Mouse (Mus musculus): Measurements from ENCODE around the gene Golim4.
A peak's percentile ranks its signal among the peaks of the same experiment; 100 is the strongest.
"Not testable (repeated sequence)": the region's sequence is repeated elsewhere in the genome, so short reads cannot be mapped to it uniquely, and the experiment has no call there.

Golim4 gene

DNA sequence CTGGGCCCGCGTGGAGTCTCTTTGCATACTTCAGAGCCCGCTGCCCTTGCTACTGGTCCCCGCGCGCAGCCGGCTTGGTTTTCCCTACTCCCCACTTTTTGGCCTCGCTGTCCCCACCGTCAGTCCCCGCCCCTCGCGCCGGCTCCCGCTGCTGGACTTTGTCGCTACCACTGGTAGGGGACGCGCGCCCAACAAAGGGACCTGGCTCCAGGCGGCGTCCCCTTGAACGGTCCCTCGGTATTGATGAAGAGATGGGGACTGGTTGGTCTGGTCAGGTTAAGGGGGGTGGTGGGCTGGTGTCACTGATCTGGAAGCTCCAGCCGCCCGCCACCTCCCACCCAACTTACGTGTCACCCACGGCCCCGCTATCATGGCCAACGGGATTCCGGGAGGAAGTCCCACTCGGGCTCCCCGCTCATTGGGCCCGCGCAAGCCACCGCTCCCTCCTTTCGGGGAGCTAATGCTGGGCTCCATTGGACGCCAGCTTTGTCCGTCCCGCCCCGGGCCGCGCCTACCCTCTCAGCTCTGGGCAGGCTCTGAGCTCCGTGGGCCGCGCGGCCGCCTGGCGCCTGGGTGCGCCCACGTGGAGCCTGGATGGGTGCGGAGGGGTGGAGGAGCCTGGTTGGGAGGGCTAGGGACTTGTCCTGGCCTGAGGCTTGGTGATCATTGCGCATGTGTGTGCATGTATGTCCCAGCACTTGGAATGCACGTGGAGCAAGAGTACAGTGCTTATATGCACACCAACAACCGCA, at the start of gene Golim4:
Gene Golim4, minus strand, starts transcription at position 399 of the 752 bp plus-strand sequence.
- peak; percentile 86 to 91 for DNase-seq

DNA sequence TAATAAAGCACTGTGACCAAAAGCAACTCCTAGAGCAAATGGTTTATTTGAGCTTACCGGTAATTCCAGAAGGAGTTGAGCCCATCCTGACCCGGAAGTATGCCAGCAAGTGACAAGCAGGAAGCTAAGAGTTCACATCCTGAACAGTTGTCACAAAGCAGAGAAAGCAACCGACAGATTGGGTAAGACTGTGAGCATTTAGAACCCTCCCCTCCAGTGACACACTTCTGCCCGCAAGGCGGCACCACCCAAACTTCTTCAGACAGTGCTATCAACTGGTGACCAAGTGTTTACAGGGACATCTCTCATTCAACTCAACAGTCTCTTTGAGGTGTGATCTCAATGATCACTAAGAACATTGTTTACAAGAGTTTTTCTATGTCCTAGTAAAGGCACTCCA, 48.9 kb upstream of the Golim4 start:
- no peak for DNase-seq

DNA sequence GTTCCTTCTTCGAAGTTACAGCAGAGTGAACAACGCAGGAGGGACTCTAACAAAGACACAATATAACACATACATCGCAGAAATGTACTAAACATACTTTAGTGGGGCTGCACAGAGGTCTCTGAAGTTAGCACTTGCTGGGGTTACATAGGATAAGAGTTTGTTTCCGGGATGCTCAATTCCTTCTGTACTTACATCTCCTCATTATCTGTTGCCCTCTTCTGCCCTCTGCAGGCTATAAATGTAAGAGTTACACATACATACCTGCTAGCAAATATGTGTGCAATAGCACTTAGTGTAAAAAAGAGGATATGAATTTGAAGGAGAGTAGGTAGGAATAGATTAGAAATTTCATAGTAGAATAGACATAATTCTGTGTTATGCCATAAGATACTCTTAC, 44.4 kb upstream of the Golim4 start:
- peak; percentile 10 to 51 for DNase-seq

DNA sequence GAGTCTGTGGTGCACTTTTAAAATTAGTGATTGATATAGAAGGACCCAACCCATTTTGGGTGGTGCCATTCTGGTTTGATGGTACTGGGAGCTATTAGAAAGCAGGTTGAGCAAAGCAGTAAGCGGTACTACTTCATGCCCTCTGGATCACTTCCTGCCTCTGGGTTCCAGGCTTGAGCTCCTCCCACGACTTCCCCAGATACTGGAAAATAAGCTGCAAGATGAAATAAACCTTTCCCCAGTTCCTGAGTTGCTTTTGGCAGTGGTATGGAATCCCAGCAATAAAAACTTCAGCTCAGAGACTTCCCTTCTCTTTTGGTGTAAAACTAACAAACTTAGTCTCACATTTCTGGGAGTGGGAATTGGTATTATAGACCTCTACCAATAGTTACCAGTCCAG, 43.7 kb upstream of the Golim4 start:
- no peak for DNase-seq

DNA sequence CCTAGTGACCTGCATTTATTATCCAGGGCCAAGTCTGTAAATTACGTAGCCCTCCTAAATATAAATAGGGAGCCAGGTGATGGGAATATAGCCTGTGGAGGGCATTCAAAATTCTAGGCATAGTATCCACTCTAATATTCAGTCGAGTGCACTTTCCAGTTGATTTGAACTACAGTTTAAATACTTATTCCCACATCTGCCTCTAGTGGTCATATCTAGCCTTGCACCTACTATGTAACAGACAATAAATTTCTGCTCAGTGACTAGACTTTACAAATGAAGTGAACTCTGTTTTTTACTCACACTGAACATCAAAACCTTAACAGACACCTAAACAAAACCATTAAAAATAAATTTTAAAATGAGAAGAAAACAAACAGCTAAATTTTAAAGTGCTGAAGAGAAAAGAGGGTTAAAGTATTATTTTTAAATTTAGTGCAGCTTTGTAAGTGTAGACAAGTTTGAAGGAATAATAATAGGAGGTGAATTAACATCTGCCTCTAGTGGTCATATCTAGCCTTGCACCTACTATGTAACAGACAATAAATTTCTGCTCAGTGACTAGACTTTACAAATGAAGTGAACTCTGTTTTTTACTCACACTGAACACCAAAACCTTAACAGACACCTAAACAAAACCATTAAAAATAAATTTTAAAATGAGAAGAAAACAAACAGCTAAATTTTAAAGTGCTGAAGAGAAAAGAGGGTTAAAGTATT, 24.4 kb upstream of the Golim4 start:
- not testable (repeated sequence) for DNase-seq

DNA sequence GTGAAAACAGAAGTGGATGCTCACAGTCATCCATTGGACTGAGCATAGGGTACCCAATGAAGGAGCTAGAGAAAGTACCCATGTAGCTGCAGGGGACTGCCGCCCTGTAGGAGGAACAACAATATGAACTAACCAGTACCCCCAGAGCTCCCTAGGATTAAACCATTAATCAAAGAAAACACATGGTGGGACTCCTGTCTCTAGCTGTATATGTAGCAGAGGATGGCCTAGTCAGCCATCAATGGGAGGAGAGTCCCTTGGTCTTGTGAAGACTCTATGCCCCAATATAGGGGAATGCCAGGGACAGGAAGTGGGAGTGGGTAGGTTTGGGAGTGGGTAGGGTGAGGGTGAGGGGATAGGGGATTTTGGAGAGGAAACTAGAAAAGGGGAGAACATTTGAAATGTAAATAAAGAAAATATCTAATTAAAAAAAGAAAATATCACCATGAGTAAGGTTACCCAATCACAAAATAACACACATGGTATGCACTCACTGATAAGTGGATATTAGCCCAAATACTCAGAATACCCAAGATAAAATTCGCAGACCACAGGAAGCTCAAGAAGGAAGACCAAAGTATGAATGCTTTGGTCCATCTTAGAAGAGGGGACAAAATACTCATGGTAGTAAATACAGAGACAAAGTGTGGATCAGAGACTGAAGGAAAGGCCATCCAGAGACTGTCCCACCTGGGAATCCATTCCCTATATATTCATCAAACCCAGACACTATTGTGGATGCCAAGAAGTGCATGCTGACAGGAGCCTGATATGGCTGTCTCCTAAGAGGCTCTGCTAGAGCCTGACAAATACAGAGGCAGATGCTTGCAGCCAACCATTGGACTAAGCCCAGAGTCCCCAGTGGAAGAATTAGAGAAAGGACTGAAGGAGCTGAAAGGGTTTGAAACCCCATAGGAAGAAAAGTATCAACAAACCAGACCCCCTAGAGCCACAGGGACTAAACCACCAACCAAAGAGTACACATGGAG, 6.3 kb upstream of the Golim4 start:
- DNase-seq: not testable (repeated sequence)

DNA sequence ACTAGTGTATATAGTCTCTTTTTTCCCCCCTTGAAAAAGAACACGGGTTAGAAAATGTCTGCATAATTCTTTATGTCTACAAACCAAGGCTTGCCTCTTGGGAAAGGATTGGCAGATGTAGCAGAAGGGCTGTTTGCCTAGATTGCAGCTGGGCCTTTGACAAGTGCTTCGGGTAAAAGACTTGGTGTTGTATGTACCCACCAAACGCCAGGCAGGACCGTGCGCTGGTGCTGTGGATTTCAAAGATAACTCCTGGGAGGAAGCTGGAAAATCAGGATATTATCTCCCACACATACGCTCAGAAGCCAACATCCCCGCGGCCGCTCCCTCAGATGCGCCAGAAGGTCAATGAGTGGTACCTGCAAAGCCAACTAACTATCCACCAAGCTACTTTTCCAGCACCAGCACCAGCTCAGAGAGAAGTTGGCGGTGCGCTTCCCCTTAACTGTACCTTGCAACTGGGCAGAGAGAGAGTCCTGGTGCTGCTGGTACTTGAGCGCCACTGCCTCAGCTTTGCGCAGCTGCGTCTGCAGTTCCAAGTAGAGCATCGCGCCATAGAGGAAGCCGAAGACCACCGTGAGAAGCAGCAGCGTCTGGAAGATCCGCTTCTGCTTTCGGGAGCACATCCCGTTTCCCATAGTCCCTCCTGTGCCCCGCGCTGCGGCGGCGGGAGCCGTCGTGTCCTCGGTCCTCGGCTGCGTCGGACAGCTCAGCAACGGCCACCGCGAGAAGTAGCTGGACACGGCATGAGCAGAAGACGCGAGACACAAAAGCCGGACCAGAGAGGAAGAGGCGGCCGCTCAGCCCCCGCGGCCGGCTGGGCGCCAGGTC, 873 bp downstream of the Golim4 start:
- DNase-seq: no peak

DNA sequence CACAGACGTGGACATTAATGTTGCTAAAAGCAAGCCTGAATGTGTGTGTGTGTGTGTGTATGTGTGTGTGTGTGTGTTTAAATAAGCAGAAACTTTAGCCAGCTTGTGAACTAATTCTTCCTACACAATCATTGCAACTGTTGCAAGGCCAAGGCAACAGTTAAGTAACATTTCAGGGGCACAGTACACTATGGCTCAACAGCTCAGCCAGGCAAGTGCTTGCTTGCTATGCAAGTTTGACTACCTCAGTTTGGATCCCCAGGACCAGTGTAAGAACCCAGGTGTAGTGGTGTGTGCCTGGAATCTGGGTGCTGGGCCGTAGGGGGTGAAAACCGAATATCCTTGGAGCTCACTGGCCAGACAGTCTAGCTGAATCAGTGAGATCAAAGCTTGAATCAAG, 2.6 kb downstream of the Golim4 start:
- DNase-seq: no peak

DNA sequence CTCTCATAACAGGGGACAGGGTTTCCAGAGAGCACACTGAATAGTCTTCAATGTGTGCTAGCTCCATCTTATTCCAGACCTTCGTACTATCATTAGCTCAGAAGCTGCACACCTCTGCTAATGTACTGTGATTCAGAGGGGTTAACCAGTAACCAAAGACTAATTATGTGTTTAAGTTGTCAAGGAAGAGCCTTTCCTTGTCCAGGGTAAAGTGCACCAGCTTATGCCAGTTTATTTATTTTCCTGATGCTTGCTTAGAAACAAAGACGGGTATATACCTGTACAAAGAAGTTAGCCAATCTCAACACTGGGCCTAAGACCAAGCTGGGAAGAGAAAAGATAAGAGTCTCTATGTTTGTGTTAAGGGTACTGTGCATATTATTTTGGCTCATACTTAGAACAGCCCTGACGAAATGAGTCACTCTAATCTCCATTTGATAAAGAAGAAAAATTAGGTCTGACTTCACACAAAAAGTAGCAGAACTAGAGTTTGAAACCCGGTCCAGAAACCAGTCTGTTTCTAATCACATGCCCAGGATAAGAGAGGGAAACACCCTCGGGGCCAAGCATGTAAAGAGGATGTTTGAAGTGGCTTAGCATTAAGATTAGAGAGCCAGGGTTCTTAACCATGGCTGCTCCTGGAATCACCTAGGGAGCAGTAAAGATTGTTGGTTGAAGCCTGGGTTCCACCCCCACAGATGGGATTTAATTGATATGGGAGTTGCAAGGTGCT, 4.3 kb downstream of the Golim4 start:
- no peak for DNase-seq

DNA sequence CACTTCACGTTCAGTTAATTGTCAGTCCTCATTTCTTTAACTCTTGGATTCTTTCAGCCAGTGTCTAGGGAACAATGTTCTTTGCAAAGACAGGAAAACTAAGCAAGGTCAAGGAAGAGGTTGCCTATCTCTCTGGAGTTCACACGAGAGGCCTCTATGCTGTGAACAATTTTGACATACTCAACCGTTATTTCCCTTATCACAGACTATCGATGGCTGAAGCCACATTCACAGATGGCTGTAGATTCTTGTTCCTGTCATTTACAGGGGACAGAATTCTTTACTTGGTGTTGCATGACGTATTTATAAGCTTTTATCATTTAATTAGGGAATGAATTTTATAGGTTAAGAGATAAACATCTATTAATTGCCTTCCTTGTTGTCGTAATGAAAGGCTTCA, 5.9 kb downstream of the Golim4 start:
- DNase-seq: no peak

DNA sequence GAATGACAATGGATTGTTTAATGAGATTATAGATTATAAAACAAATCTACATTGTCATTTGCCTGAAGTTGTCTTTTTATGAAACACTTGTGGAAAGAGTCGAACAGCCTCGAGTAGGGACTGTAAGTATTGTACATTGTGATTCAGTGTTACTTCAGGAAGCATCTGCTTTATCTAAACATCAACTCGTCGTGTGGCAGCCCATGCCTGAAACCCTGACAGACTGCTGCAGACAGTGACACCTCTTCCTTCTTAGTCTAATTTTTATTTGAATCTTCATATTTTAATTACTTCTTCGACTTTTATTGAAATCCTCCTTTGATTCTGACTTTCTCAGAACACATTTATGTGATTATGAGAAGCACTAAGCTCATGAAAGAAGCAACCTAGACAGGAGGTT, 7.4 kb downstream of the Golim4 start:
- DNase-seq: no peak

DNA sequence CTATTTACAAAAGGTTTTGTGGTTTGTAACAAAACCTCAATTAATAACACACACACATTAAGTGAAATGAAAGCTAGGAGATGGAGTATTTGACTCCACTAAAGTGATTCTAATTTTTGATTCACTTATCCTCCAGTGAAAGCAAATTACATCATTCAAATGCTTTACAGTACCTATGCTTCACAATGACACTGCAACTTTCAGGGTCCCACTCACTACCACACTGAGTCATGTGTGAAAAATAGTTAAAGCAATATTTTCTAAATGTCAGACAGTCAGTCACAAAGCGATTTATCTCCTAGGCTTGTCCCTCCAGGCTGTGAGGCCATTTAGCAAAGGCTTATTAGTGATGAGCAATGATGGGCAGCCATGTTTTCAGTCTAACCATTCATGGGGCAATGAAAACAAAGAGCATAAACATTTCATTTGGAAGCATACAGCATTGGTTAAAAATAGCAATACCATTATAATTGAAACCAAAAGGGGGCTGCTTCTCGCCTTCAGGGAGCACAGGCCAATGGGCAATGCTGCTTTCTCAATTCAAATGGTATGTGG, 8.1 kb downstream of the Golim4 start:
- no peak for DNase-seq

DNA sequence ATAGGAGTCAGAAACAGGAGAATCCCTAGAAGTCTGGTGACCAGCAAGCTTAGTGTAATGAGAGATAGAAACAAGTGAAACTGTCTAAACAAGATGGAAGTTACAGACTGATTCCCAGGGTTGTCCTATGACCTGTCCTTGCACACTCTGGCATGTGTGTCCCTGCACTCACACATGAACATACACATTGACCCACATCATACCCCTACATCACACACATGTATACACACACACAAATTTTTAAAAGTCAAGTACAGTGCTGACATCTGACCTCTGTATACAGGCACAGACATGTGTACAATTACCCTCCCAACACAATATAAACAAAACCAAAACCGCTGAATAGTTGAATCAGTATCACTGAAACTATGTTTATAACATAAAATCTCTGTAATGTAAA, 8.7 kb downstream of the Golim4 start:
- DNase-seq: no peak

DNA sequence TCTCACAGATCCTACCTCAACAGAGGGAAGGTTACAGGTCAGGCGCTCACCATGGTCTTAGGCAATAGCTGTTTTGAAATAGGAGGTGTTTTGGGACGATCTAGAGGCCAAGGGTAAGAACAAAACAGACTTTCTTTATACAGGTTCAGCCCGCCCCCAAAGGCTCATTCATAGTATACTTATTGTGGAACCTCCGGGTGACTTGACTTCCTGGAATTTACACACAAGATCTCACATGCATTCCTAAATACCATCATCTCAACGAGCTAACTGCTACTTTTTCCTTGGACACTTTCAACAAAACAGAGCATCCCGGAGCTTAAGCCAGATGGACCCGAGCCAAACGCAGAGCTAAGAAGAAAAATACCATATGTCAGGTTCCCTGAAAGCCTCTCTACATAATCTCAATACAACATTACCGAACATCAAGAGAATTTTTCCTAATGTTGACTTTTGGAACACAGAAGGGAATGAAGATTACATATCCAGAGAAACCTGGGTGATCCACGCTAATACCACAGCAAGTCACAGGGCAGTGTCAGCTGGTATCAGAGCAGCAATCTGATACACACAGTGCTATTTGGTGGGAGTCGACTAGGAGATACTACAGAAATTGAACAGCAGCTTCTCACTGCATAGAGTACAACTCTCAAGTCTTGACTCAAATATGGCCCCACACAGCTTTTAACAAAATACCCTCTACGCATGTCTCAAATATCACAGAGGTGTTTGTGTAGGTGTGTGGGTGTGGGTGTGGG, 14.3 kb downstream of the Golim4 start:
- peak; percentile 69 to 78 for DNase-seq

DNA sequence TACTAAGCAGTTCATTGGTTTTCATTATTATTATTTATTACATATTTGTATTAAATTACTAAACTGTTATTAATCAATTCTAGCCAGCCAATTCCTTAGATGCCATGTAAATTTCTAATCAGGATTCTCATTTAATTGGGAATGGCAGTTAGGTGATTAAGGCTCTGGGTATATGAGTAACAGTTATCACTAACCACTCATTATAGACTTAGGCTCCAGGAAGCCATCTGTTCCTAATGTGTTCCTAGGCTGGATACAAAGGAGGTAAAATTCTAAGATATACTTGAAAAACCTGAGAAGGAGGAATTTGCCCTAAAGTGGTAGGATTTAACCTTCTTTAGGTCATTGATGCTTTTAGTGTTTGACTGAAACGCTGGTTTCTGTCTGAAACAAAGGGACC, 14.9 kb downstream of the Golim4 start:
- no peak for DNase-seq

DNA sequence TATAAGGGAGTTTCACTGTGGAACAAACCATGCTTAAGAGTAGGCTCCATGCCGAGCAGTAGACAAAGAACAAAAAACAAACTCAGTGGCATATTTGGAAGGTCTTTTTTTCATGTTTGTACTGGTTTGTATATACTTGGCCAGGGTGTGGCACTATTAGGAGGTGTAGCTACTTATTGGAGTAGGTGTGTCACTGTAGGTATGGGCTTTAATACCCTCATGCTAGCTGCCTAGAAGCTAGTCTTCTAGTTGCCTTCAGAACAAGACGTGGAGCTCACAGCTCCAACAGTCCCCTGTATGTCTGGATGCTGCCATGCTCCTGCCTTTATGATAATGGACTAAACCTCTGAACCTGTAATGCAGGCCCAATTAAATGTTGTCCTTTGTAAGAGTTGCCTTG, 20.6 kb downstream of the Golim4 start:
- no peak for DNase-seq

DNA sequence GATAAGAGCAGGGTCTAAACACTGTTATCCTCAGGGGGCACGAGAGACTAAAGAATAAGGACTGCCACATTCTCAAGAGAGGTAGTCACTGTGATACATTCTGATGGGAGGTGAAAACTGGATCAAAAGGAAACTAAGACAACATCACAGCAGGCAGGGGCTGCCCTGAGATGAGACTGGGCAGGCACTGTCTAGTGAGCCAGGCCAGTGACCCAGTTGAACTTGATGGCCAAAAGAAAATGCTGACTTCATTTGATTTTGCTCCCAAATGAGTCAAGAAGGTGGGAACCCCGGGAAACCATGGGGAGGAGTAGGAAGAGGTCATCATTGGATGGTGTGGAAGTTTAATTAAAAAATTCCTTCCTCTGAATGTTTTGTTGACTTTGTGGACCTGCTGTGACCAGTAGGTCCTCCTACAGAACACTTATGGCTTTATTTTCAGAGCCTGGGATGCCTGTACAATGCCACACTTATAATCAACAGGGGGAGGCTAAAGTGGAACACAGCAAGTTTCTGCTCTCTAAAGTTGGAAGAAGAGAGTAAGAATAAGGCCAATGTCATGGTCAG, 26.0 kb downstream of the Golim4 start:
- no peak for DNase-seq

DNA sequence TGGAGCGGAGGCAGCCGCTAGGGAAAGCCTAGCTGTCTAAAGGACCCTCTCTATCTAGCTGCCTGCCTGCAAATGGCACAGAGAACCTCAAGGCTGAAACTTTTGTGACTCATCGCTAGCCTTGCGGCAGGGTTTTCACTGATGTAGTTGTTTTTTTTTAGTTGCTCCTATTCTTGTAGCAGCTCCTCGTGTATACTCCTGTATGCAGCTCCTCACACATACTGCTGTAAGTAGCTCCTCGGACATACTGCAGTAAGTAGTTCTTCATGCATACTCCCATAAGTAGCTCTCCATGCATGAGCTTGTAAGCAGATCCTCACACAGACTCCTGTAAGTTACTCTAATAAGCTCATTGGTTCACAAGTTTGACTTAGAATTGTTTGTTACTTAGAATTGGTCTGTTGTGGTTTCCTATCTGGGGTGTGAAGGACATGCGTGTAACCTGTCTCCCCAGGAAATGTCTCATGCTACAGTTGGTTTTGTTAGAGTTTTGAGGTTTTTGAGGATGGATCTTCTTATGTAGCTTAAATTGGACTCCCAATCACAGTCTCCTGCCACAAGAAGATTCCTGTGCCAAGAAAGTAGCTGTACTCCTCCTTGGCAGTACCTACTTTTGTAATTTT, 26.7 kb downstream of the Golim4 start:
- no peak for DNase-seq

DNA sequence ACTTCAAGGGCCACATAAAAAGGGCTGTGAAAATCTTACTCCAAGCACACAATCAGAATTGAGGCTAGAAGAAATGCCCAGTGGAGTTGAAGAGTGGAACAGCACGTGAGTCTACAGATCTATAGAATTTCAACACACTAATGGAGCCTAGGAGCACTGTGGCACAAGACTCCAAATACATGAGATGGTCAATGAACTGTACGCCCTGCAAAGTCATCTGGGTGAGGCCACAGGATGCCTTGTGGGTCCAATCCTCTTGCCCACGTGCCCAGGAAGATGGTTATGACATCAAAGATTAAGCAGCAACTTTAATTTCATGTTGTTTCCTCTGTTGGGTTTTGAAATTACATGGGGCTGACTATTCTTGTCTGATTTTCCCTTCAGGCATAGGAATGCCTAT, 30.4 kb downstream of the Golim4 start:
- DNase-seq: no peak

DNA sequence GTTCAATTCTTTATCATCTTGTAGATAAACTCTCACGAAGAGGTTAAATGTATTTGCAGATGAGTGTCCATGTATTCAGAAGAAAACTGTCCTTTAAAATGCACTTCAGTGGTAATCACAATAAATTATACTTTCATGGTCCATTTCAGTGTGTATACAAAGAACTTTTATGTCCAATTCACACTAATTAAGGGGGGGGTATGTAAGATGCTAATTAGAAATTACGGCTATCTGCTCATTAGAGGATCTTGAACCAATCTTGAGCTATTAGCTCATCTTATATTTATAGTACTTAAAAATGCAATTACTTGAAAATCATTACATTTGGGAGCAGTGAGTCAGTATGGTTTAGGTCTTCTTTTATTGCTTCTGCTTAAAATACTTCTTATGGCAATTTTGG, 31.6 kb downstream of the Golim4 start:
- DNase-seq: no peak
